Mouse (Mus musculus): Measurements from ENCODE around the gene Arhgap30. TPM values are rescaled to one million over a fixed set of nuclear protein-coding genes. Genes with fewer than 3 reads are reported as not detected.

Gene Arhgap30
- total RNA-seq, 2 experiments from 2014 or later = 0.38 to 0.73 TPM

DNA sequence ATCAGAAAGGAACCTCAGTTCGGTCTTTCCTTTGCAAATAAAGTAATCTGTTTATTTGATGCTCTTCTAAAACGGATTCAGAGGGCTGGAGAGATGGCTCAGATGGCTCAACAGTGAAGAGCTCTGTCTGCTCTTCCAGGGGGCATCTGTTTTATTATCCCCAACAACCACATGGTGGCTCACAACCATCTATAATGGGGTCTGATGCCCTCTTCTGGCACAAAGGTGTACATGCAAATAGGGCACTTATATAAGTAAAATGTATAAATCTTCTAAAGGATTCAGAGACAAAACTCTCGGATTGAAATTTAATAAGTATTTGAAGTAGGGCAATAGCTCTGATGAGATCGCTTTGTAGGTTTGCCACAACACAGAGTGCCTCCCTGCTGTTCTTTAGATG is 30.3 kb upstream of the Arhgap30 start:
- peak; percentile 65 for TF ChIP-seq CTCF (IDR thresholded peaks at IDR 0.05)
- DNase-seq = no peak
- Histone ChIP-seq H3K4me3 (no peak overlapping the region), H3K27ac (no peak overlapping the region)
- intact Hi-C loops (cut with DNase I) = loop anchor here (2.0 kb wide), 1 partner anchor 36 kb away; no protein-coding TSS in a partner anchor

DNA sequence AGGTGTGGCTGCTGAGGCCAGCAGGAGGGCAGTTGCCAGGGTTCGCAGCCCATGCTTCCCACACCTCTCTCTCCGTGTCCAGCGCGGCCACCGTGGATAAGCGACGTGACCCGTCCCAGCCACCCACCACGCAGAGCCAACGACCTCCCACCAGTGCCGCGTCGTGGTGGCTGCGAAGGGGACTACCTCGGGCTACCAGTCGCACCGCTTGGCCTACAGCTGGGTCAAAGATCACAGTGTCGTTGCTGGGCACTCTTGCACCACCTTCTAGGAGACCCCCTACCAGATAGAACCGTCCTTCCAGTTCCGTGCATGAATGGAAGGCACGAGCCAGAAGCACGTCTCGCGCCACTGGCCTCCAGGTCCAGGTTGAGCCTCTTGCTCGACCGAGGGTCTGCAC is 28.5 kb upstream of the Arhgap30 start:
- TF ChIP-seq CTCF (IDR thresholded peaks at IDR 0.05) = no peak
- peak; percentile 34 for DNase-seq
- intact Hi-C loops (cut with DNase I) = loop anchor here (5.0 to 10.0 kb wide), 3 partner anchors 52 to 205 kb away; partner anchors contain the start of gene Usf1
- H3K27ac ChIP-seq = peak overlapping the region; percentile 77
- H3K4me3 ChIP-seq = peak overlapping the region; percentile 72

DNA sequence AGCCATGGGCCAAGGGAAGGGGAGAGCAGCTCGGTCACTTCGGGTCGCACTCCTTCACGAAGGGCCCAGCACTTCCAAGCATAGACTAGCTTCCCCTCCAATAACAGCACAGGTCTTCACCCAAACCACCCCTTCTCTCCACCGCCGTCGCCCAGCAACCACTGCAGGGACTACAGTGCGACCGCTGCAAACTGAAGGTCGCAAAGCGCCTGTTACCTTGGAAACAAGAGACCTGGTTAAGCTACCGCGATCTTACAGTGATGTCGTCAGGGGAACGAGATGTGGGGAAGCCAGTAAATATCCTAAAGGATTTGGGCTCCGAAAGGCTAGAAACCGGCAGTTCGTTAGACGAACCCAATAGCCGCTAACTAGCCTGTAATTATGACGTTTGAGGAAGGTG is 28.1 kb upstream of the Arhgap30 start, which contains the start of gene Klhdc9:
TSS of gene Klhdc9 (minus strand) at position 143 of the 400 bp plus-strand sequence.
- no peak for TF ChIP-seq CTCF (IDR thresholded peaks at IDR 0.05)
- Histone ChIP-seq H3K4me3 (peak within 1 kb of the TSS; percentile 72), H3K27ac (peak within 1 kb of the TSS; percentile 77)
- peak; percentile 86 for DNase-seq
- intact Hi-C loops (cut with DNase I) = loop anchor here (5.0 to 10.0 kb wide), 3 partner anchors 52 to 204 kb away; partner anchors contain the start of gene Usf1

DNA sequence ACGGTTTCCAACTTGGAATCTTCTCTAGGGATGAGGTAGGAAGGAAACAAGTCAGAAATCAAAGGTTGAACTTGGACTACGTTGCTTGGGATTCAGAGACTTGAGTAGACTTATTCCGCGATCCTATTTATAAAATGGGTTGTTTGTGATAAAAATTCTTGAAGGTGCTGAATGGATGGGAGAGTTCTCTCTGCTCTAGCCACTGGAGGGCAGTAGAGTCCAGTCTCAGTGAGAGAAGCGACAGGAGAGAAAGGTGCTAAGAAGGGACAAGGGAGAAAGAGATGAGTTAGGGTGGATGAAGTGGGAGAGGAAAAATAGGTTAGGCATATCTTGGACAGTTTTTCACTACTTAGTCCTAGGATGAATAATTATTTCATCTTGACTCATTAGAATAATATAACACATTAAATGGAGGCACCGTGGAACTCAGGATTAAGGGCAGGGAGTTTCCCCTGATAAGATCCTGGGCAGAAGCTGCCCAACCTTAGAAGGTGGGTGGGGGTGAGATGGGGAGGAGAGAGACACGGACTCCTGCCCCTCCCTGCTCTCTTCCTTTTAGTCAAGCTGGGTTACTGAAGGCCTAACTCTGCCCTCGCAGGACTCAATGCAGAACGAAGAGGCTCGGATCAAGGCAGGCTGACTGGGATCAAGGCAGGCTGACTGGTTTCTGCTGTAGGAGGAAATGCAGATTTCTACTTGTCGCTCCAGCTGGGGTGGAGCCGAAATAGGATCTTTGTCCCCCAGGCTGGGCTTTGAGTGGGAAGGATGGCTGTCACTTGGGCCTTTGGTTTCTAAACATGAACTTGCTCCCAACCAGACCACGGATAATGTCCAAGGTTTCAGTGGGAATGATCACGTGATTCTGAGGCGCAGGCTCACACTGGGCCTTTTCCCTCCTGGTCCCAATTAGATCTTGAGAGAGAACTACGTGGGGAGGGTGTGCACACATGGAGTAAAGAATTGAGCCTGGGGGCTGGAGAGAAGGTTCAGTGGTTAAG is 27.3 kb upstream of the Arhgap30 start:
- TF ChIP-seq CTCF (IDR thresholded peaks at IDR 0.05) = peak; percentile 94
- peak; percentile 64 for DNase-seq
- peak overlapping the region; percentile 72 for H3K4me3 ChIP-seq
- intact Hi-C loops (cut with DNase I) = loop anchor here (5.0 to 10.0 kb wide), 3 partner anchors 51 to 203 kb away; partner anchors contain the start of gene Usf1
- H3K27ac ChIP-seq = peak overlapping the region; percentile 77

DNA sequence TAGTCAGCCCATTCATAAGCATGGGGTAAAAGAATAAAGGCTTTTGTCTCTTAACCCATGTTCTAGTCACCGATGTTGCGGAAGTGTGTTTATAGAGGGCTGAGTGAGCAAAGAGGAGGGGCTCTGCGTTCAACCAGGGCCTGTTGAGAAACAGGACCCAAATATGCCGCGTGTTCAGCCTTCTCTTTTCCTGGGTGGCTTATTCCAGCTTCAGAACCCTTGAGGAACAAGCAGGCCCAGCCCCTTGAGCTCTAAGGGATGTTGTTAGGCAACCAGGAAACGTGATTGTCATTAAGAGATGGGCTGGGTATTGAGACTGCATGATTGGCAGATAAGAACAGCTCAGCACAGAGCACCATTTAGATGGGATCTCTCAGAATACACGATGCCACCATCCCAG is 22.8 kb upstream of the Arhgap30 start:
- no peak overlapping the region for H3K27ac ChIP-seq
- intact Hi-C loops (cut with DNase I) = loop anchor here (10.0 kb wide), 1 partner anchor 199 kb away; no protein-coding TSS in a partner anchor

DNA sequence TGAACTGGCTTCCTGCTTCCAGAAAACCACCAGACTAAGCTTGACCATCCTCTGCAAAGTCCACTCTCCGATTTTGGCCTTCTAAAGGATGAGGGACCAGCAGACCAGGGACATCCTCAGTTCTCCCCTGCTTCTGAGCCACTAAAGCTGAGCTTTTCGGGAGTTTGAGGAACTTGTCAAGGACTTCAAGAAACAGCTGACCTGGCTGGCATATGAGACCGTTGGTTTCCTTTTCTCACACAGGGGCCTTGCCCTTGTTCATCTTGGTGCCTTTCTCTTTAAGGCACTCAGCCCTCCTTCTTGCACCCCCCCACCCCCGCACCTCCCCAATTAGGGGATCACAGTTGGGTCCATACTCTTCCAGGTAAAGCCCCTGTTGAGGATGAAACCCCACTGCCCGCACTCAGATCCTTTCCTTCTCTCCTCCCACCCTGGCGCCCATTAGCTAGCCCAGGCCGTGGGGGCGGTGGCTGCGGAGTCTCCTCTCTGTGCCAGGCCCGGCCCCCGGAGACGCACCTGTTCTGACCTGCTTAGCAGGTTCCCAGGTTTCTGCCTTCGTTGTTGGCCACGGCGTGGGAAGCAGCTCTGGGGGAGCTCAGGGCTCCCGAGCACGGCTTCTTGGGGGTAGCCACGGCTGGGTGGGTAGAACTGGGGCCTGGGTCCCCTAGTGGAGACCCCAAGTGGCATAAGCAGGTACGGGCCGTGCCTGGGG is 18.8 kb upstream of the Arhgap30 start, which contains the start of gene Nectin4:
TSS of gene Nectin4 (plus strand) at position 255 of the 712 bp plus-strand sequence.
- Histone ChIP-seq H3K4me3 (no peak within 1 kb of the TSS), H3K27ac (no peak within 1 kb of the TSS)
- DNase-seq = no peak
- TF ChIP-seq CTCF (IDR thresholded peaks at IDR 0.05) = no peak
- intact Hi-C loops (cut with DNase I) = loop anchor here (10.0 kb wide), 1 partner anchor 195 kb away; no protein-coding TSS in a partner anchor

More for the DNA sequence above, 22.8 kb upstream of the Arhgap30 start:
- H3K4me3 ChIP-seq = no peak overlapping the region
- no peak for DNase-seq
- no peak for TF ChIP-seq CTCF (IDR thresholded peaks at IDR 0.05)

DNA sequence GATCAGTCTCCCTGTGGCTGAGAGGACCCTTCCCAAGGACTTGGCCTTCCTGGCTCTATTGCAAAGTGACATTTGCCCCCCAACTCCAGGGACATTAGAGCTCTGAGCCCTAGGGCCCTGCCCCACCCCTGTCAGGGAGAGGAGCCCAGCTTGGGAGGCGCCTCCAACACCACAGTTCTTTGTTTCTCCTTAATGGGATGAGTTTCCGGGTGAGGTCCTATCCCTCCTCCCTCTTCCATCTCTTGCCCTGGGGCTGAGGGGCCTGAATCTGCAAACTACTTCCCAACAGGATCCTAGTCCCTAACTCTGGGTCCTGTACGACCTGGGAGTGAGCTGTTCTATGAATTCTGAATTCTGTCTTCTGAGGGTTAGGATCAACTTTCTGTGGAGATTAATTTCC is 15.9 kb upstream of the Arhgap30 start:
- no peak for TF ChIP-seq CTCF (IDR thresholded peaks at IDR 0.05)
- H3K27ac ChIP-seq = no peak overlapping the region
- no peak overlapping the region for H3K4me3 ChIP-seq
- no peak for DNase-seq
- intact Hi-C loops (cut with DNase I) = no loop called here

DNA sequence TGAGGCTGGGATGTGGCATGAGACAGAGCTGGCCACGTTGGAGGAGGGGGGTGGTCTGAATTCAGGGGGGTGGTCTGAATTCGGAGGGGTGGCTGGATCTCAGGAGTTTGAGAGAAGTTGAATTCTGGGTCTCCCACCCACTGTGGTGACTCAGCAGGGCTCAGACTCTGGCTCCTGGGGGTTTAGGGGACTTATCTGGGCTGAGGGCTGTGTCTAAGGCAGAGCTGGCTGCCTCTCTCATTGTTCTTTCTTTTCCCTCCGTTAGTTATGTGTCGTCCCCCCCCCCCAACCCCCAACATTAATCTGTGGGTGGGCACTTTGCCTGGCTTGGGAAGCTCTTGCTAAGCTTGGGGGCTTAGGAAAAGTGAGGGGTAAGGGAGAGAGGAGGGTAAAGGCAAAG is 14.8 kb upstream of the Arhgap30 start:
- TF ChIP-seq CTCF (IDR thresholded peaks at IDR 0.05) = no peak
- Histone ChIP-seq H3K4me3 (no peak overlapping the region), H3K27ac (no peak overlapping the region)
- intact Hi-C loops (cut with DNase I) = no loop called here
- no peak for DNase-seq

DNA sequence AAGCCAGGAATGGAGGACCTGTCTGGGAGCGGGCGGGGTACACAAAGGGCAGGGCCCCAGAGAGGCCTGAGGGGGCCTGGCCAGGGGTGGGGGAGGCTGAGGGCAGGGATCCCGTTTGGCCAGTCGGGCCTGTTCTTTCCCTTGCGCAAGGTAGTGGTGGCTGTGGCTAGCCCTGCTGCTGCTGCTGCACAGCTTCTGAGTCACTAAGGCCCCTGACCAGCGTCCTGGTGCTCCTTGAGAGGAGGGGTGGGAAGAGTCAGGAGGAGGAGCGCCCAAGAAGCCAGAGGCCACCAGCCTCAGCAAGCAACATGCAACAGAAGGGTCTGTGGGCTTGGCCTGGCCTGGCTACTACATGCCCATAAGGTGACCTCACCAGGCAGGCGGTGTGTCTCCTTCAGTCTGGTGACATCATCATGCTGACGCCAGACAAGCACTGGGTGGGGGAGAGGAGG is 13.1 kb upstream of the Arhgap30 start:
- no peak for TF ChIP-seq CTCF (IDR thresholded peaks at IDR 0.05)
- Histone ChIP-seq H3K4me3 (no peak overlapping the region), H3K27ac (no peak overlapping the region)
- intact Hi-C loops (cut with DNase I) = no loop called here
- DNase-seq = no peak

DNA sequence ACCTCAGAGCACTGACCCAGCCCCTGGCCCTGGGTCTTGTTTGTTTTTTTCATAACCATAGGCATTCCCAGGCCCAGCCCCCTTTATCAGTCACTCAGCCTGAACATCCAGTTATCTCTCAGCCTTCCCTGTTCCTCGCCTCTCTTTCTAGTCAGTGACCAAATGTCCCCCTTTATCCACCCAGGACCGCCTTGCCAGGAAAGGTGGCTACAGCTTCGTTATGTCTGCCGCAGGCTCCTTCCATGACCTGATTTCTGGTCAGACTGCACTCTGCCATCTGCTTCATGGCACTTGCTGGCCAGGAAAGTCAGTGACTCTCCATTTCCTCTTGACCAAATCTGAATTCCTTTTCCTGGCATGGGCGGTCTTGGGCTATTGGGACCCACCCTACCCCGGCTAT is 10.5 kb upstream of the Arhgap30 start:
- Histone ChIP-seq H3K27ac (no peak overlapping the region), H3K4me3 (no peak overlapping the region)
- intact Hi-C loops (cut with DNase I) = no loop called here
- no peak for TF ChIP-seq CTCF (IDR thresholded peaks at IDR 0.05)
- DNase-seq = no peak

DNA sequence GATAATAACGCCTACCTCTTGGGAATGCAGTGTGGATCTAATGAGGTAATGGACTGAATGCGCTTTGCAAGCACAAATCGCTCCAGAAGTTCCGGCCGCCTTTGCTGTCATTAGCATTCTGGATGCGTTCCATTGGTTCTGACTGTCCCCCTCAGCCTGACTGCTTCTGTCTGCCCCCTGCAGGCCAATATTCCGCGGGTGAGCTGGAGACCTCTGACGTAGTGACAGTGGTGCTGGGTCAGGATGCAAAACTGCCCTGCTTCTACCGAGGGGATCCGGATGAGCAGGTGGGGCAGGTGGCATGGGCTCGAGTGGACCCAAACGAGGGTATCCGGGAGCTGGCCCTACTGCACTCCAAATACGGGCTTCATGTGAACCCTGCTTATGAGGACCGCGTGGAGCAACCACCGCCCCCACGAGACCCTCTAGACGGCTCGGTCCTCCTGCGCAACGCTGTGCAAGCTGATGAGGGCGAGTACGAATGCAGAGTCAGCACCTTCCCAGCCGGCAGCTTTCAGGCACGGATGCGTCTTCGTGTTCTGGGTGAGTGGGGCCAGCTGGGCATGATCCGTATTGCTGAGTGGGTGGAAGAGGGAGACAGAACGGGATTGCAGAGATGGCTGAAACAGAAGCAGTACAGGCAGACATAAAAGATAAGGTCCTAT is 8.7 kb upstream of the Arhgap30 start:
- H3K4me3 ChIP-seq = peak overlapping the region; percentile 53
- TF ChIP-seq CTCF (IDR thresholded peaks at IDR 0.05) = peak; percentile 73
- H3K27ac ChIP-seq = no peak overlapping the region
- intact Hi-C loops (cut with DNase I) = no loop called here
- DNase-seq = peak; percentile 82

DNA sequence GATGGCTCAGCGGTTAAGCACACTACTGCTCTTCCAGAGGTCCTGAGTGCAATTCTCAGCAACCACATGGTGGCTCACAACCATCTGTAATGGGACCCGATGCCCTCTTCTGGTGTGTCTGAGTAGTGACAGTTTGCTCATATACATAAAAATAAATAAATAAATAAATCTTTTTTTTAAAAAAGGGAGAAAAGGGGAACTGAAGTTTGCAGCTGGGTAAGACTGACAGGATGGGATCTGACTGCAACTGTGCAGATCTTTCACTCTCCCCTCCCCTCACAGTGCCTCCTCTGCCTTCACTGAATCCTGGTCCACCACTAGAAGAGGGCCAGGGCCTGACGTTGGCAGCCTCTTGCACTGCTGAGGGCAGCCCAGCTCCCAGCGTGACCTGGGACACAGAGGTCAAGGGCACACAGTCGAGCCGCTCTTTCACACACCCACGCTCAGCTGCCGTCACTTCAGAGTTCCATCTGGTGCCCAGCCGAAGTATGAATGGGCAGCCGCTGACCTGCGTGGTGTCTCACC is 6.6 kb upstream of the Arhgap30 start:
- no peak overlapping the region for H3K4me3 ChIP-seq
- no peak overlapping the region for H3K27ac ChIP-seq
- DNase-seq = no peak
- peak; percentile 3; the same call in 1 of the 2 replicates for TF ChIP-seq CTCF (IDR thresholded peaks at IDR 0.05)
- intact Hi-C loops (cut with DNase I) = no loop called here

Data from gastrocnemius, adult 2 months (tissue).